Mouse (Mus musculus) gastrocnemius, adult 8-10 months (tissue): ENCODE measurements around the gene Mcoln3. TPM values are rescaled to one million over a fixed set of nuclear protein-coding genes. Genes with fewer than 3 reads are reported as not detected.

Experiments
- DNase-seq, 2 experiments: peaks; one replicate each; pipeline ENCODE4 v3.0.0; 2022; ENCODE audit warnings: low spot score in 2 of 2
- total RNA-seq, 4 experiments: library from RNA; stranded (reverse); gene quantifications; 2 replicates each; pipeline ENCODE4 v1.2.4; 2022

Mcoln3 gene
- total RNA-seq: not detected

- no peak for DNase-seq
Measured at GRCm38 (mm10) chr3:146117258-146117996, at the start of gene Mcoln3. TSS of gene Mcoln3 (plus strand) at chr3:146117450.

GRCm38 (mm10) chr3:146069276-146069675 lies 48.0 kb upstream of the Mcoln3 start:
- no peak for DNase-seq

GRCm38 (mm10) chr3:146072780-146073179 lies 44.5 kb upstream of the Mcoln3 start:
- DNase-seq: no peak

- no peak for DNase-seq
Measured at GRCm38 (mm10) chr3:146080241-146080640, 37.0 kb upstream of the Mcoln3 start.

GRCm38 (mm10) chr3:146090988-146091657 lies 26.1 kb upstream of the Mcoln3 start:
- no peak for DNase-seq

GRCm38 (mm10) chr3:146095066-146095465 lies 22.2 kb upstream of the Mcoln3 start:
- no peak for DNase-seq

GRCm38 (mm10) chr3:146096986-146097385 lies 20.3 kb upstream of the Mcoln3 start:
- DNase-seq: no peak

- no peak for DNase-seq
Measured at GRCm38 (mm10) chr3:146097861-146098260, 19.4 kb upstream of the Mcoln3 start.

GRCm38 (mm10) chr3:146099925-146100324 lies 17.3 kb upstream of the Mcoln3 start:
- no peak for DNase-seq

GRCm38 (mm10) chr3:146102049-146102448 lies 15.2 kb upstream of the Mcoln3 start:
- DNase-seq: no peak

- DNase-seq: no peak
Measured at GRCm38 (mm10) chr3:146107116-146107849, 10.0 kb upstream of the Mcoln3 start.

- no peak for DNase-seq
Measured at GRCm38 (mm10) chr3:146107921-146108571, 9.2 kb upstream of the Mcoln3 start, which contains the start of gene Wdr63. TSS of gene Wdr63 (minus strand) at chr3:146108130.

GRCm38 (mm10) chr3:146108945-146109344 lies 8.3 kb upstream of the Mcoln3 start:
- no peak for DNase-seq

GRCm38 (mm10) chr3:146110358-146110757 lies 6.9 kb upstream of the Mcoln3 start:
- no peak for DNase-seq

- DNase-seq: peak in 1 of 2 experiments; percentile 10
Measured at GRCm38 (mm10) chr3:146110916-146111315, 6.3 kb upstream of the Mcoln3 start.

GRCm38 (mm10) chr3:146117997-146118457 lies 777 bp downstream of the Mcoln3 start:
- no peak for DNase-seq

GRCm38 (mm10) chr3:146121310-146122124 lies 4.3 kb downstream of the Mcoln3 start:
- no peak for DNase-seq

- no peak for DNase-seq
Measured at GRCm38 (mm10) chr3:146122125-146122420, 4.8 kb downstream of the Mcoln3 start.

- no peak for DNase-seq
Measured at GRCm38 (mm10) chr3:146122807-146123463, 5.7 kb downstream of the Mcoln3 start.

GRCm38 (mm10) chr3:146123464-146123825 lies 6.2 kb downstream of the Mcoln3 start:
- DNase-seq: no peak
